Mouse (Mus musculus) MEL-GATA-1-ER (cell line): ENCODE data around the gene Soat2.

ENCODE experiments used
- DNase-seq: peaks from one replicate; pipeline ENCODE4 v3.0.0-alpha.2; 2012; ENCODE audit warnings: low read depth; ENCODE audit errors: extremely low read depth

The Soat2 gene

GRCm38 (mm10) chr15:102186239-102186638 lies 35.9 kb downstream of the Soat2 start:
- DNase-seq, result no peak

GRCm38 (mm10) chr15:102188096-102188495 lies 37.8 kb downstream of the Soat2 start:
- no peak for DNase-seq

GRCm38 (mm10) chr15:102188883-102189282 lies 38.6 kb downstream of the Soat2 start:
- no peak for DNase-seq

GRCm38 (mm10) chr15:102191699-102192098 lies 41.4 kb downstream of the Soat2 start:
- DNase-seq, result no peak

GRCm38 (mm10) chr15:102192271-102192812 lies 42.0 kb downstream of the Soat2 start:
- no peak for DNase-seq

GRCm38 (mm10) chr15:102192820-102193386 lies 42.6 kb downstream of the Soat2 start:
- no peak for DNase-seq

- DNase-seq, result no peak
Measured at GRCm38 (mm10) chr15:102193652-102194051, 43.3 kb downstream of the Soat2 start.

GRCm38 (mm10) chr15:102194439-102194838 lies 44.1 kb downstream of the Soat2 start:
- peak; percentile 26 for DNase-seq

- no peak for DNase-seq
Measured at GRCm38 (mm10) chr15:102195373-102195772, 45.0 kb downstream of the Soat2 start.

GRCm38 (mm10) chr15:102198841-102199240 lies 48.5 kb downstream of the Soat2 start:
- no peak for DNase-seq

GRCm38 (mm10) chr15:102202971-102203834 lies 52.9 kb downstream of the Soat2 start, which contains the start of gene Zfp740:
TSS of gene Zfp740 (plus strand) at chr15:102203249.
- peak; percentile 90 for DNase-seq

GRCm38 (mm10) chr15:102203835-102204381 lies 53.6 kb downstream of the Soat2 start:
- peak; percentile 32 for DNase-seq

GRCm38 (mm10) chr15:102204674-102205505 lies 54.6 kb downstream of the Soat2 start, which contains the start of gene Csad:
TSS of gene Csad (minus strand) at chr15:102204724.
- DNase-seq, result no peak

- DNase-seq, result no peak
Measured at GRCm38 (mm10) chr15:102205779-102206178, 55.5 kb downstream of the Soat2 start.

GRCm38 (mm10) chr15:102207351-102207750 lies 57.0 kb downstream of the Soat2 start:
- no peak for DNase-seq

GRCm38 (mm10) chr15:102208092-102208561 lies 57.8 kb downstream of the Soat2 start:
- DNase-seq, result peak; percentile 96

- no peak for DNase-seq
Measured at GRCm38 (mm10) chr15:102209114-102209513, 58.8 kb downstream of the Soat2 start.

GRCm38 (mm10) chr15:102210816-102211215 lies 60.5 kb downstream of the Soat2 start:
- DNase-seq, result no peak

GRCm38 (mm10) chr15:102211895-102212294 lies 61.6 kb downstream of the Soat2 start:
- no peak for DNase-seq
